Mouse (Mus musculus) c-Kit-negative CD71-positive TER-119-positive erythroid progenitor cells, embryonic 14.5 days (primary cell): ENCODE results near the gene Uqcc3.
A peak's percentile ranks its signal among the peaks of the same experiment; 100 is the strongest.
"Not testable (repeated sequence)": the region's sequence is repeated elsewhere in the genome, so short reads cannot be mapped to it uniquely, and the experiment has no call there.

Experiments
- DNase-seq: peaks from one replicate; pipeline ENCODE4 v3.0.0-alpha.2; 2013; ENCODE audit warnings: low read depth, low spot score

Uqcc3 gene

DNA sequence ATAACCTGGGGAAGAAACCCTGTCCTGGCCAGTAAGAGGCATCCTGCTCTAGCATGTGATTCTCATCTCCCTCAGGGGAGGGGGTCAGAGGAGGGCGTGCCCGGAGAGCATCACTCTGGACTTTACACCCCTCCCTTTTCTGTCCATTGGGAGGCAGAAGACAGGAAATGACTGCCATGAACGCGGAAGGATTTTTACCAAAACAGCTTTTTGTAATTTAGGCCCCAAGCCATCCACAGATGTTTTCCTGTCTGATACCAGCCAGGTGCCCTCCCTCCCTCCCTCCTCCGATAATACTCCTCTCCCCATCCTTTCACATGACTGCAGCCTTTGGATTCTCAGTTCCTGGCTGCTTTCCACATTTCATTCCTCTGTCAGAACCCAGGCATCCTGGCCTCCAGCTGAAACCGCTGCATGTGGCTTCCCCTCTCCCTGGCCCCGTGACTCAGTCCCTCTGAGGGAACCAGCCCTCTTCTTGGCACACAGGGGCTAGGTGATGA, 30.3 kb downstream of the Uqcc3 start, which contains the start of gene Lrrn4cl:
Lrrn4cl (plus strand) TSS at position 367 of the 500 bp plus-strand sequence.
- DNase-seq = no peak

DNA sequence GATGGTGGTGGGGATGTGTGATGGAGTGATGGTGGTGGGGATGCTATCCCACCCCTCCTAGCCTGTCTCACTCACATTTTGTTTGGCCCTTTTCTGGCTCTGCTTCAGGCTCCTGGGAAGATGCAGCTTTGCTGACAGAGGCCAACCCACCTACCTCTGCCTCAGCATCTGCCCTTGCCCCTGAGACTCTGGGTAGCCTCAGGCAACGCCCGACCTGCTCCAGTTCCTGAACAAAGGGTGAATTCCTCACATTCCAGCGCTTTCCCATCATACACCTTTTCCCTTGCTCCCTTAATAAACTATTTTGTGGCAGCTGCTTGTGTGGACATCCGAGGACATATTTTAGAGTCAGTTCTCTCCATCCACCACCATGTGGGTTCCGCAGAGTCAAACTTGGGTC, 32.4 kb downstream of the Uqcc3 start:
- DNase-seq = no peak

DNA sequence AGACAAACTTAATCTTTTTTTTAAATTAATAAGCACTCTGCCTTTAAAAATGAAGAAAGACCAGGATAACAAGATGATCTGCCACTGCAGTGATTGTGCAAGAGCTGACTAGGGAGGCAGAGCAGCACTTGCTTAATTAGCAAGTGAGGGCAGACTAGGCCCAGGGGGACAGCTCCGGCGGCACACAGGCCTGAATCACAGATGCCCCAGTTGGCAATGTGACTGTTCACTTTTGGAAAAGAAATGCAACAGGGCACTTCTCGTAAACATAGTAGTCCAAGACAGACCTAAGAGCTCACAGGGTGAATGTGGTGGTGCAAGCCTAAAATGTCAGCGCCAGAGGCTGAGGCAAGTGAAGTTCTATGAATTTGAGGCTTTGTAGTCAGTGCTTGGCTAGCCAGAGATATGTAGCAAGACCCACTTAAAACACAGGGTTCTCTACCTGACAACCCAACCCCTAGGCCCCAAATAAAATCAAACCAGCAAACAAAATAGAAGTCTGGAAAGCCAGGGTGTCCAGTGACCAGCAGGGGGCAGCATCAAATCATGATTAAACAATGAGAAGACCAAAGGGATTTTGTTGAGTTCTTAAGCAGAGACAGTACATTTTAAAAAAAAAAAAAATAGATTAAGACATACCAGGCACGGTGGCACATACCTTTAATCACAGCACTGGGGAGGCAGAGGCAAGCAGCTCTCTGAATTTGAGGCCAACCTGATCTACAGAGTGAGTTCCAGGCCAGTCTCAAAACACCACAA, 36.2 kb downstream of the Uqcc3 start:
- DNase-seq = peak; percentile 70

DNA sequence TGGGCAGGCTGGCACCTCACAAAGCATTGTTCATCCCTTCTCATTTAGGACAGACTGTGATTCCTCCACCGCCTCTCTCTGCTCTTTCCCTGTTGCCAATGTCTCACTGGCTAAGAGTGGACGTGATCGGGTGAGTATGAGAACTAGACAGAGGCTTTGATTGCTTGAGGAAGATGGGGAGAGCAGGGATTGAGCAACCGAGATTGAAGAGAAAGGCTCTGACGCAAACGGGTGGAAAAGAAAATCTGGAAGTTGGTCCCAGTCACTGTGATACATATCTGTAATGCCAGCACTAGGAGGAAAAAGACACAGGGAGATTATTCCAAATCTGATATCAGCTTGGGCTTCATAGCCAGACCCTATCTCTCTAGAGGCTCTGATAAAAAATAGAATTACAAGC, 37.8 kb downstream of the Uqcc3 start:
- DNase-seq = no peak

DNA sequence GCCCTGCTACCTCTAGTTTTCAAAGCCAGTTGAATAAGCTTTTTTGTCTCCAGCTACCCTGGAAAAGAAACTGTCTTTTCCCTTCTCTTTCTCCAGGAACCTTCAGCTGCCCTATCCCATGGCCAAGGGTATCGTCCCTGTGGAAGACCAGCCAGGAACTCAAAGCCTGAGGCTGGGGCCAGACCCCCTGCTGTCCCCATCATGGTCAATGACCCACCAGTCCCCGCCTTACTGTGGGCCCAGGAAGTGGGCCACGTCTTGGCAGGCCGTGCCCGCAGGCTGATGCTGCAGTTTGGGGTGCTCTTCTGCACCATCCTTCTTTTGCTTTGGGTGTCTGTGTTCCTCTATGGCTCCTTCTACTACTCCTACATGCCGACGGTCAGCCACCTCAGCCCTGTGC, 39.7 kb downstream of the Uqcc3 start:
- DNase-seq = no peak

DNA sequence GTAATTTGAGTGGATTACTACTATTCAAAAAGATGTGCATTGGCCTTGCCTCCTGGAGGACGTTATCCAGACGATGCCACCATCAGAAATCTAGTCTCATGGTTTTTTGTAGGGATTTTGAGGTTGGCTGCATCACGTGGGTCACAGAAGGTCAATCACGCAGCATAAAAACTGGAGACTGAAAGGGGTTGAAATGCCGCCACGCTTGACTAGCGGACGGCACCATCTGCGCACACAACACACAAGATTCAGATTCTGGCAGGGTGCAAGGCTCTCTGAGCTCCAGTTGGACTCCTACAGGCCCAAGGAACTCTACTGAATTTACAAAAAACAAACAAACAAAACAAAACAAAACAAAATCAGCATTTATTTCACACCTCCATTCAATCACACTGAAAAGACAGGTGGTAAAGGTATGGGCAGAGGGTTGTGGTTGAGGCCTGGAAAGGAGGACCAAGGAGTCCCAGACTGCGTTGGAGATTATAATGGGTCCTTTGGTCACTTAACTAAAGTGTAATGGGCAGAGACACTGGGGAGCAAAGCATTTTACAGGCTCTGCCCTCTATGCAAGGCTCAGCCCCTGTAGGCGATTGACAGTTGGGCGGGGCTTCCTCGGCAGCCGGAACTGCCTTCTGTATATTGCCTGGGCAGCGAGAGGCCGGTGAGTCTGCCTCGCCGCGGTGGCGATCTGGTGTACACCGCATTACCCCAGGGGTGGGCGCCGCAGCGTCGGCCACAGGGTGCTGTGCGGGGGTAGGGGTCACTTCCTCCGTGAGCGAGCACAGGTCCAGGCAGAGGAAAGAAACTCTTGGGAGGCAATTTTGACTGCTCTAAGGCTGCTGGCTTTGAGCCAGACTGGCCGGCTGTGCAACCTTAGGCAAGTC, 40.6 kb downstream of the Uqcc3 start:
- peak; percentile 46 for DNase-seq

DNA sequence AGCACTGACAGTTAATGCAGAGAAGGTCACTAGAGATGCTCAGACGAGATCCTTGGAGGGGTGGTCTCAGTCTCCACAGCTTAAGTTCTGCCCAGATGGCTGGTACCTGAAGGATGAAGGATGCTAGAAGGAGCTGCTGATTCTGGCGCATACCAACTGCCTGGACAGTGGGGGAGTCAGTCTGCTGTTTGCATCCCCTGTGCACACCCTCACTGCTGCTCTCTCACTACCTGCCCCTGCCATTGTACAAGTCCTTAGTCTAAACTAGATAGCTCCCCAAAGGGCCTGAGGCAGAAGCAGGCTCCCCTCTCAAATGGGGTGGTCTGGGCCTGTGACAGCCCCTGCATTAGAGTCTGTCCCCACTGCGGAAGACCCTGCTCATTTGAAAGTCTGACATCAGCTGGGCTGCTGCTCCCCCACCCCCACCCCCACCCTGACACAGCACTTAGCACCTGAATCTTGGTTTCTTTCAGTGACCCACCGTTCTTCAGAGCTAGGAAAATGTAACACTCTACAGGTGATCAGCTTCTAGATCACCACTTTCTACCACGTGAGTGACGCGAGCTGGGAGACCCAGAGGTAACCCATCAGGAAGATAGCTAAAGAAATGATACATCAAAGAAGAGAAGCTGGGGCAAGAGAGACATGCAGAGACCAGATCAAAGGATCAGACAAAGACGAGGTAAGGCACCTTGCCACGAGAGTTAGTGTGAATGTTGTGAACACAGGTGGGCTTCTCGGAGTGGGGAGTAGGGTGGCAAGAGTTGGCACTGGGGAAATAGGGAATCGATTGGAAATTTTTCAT, 41.4 kb downstream of the Uqcc3 start, which contains the start of gene Gng3:
Gng3 (minus strand) TSS at position 92 of the 805 bp plus-strand sequence.
- DNase-seq = no peak

DNA sequence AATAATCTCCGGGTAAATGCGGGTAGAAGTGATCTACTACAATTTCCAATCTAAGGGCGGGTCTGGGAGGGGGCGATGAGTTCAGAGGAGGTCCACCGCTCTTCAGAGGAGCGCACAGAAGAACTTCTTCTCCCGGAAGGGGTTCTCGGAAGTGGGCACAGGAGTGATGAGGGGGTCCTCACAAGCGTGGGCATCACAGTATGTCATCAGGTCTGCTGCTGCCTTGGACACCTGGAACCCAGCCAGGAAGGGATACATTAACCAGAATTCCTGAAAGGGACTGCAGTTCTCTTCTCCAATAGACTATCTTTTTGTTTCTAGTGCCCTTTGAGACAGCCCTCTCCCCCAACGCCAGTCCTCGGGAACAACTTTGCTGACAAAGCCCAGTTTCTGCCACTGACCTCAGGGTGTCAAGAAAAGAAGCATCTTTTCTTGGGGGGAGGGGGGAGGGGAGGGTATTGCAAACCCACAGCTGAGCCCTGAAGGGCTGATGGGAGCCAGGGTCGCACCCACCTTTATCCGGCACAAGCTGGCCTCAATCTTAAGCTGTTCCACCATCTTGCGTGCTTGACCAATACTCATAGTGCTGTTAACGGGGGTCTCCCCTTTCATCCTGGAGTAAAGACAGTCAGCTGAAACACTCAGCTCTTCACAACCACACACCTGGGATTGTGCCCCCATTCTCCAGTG, 42.5 kb downstream of the Uqcc3 start:
- no peak for DNase-seq

DNA sequence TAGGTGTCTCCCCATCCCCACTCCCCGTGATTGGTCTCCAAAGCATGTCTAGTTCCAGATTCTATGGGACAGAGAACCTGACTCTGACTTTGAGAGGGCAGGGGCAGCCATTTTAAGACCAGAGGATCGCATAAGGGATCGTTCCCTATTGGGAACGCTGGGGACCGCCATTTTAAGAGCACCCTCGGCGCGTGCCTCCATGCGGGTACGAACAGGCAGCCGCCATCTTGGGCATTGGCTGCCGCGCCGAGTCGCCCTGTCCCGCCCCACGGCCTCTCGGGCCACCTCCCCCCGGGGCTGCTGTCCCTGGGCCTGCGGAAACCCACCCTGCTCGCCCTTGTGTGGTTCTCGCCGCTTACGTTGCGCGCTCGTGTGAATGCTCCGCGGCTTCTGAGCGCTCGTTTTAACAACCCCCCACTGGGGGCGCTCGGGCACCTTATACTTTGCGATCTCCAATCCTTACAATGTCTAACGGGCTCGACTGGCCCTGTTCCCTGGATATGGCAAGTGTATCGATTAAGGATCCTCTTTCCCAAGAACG, 43.4 kb downstream of the Uqcc3 start, which contains the start of gene Bscl2:
Bscl2 (plus strand) TSS at position 217 of the 541 bp plus-strand sequence.
- peak; percentile 65 for DNase-seq

DNA sequence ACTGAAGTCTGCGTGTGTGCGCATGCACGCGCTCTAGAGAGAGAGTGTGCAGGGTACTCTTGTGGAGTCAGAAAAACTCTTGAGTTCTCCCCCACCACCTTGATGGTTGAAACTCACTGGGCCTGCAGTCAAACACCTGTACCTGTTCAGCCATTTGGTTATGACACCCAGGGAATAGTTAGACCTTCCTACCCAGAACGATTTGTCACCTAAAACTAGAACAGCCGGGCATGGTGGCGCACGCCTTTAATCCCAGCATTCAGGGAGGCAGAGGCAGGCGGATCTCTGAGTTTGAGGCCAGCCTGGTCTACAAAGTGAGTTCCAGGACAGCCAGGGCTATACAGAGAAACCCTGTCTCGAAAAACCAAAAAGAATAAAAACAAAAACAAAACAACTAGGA, 44.4 kb downstream of the Uqcc3 start:
- not testable (repeated sequence) for DNase-seq

DNA sequence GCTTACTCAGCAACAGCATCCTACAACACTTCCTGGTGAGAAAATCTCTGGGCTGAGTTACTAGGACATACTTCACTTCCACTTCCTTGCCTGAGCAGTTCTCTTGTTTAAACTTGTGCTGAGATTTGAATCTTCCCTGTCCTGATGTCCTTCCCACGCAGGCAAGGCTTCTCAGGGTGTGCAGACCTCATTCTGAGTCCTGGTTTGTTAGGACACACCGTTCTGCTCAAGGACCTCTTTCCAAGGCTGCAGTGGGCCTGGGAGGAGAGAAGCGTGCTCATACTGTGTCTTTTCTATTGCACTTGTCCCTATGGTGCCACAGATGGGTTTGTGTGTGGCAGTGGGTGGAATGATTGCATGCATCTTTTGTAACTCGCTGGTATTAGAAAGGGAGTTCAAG, 47.8 kb downstream of the Uqcc3 start:
- no peak for DNase-seq

DNA sequence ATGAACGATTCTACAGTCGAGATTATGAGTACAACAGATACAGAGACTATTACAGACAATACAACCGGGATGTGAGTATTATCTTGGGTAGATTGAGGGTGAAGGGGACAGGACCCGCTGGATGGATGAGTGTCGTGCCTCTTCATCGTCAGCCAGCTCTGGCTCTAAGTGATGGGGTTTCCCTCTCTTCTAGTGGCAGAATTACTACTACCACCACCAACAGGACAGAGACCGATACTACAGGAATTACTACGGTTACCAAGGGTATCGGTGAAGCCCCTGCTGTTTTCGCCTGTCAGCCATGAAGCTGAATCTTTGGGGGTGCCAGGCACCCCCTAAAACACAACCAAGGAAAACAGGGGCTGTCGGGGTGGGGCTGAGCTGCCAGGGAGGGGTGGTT, 49.5 kb downstream of the Uqcc3 start:
- DNase-seq = no peak

DNA sequence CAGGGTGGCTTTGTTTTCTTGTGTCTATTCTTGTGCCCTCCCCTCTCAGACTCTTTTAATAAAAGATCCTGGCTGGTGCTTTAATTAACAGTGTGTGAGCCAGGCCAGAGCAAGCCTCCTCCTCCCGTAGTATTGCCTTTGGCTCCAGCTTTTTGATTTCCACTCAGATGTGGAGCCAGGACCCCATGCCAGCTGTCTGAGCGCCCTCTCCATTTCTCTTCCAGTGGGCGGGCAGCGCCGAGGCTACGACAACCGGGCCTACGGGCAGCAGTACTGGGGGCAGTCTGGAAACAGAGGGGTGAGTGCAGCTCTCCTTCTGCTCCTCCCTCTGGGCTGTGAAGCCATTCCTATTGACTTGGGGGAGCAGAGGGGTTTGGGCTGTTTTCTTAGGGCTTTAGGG, 50.1 kb downstream of the Uqcc3 start:
- DNase-seq = no peak
